Mouse (Mus musculus): Measurements from ENCODE around the gene Mok. TPM values are rescaled to one million over a fixed set of nuclear protein-coding genes. Genes with fewer than 3 reads are reported as not detected.
"Not testable (repeated sequence)": the region's sequence is repeated elsewhere in the genome, so short reads cannot be mapped to it uniquely, and the experiment has no call there.

Gene Mok
- 10 to 100 TPM; 10.9 to 12.1 TPM for total RNA-seq (2021)

GRCm38 (mm10) chr12:110840348-110841198 is at the start of gene Mok:
Gene Mok, minus strand, starts transcription at chr12:110840939.
- peak; percentile 97 to 98 for DNase-seq (ENCODE audit: low spot score in 2 of 2)
- intact Hi-C loops (cut with DNase I), result loop anchor here (5.0 to 10.0 kb wide), 3 partner anchors 143 to 396 kb away; partner anchors contain the start of gene Ppp2r5c

DNA sequence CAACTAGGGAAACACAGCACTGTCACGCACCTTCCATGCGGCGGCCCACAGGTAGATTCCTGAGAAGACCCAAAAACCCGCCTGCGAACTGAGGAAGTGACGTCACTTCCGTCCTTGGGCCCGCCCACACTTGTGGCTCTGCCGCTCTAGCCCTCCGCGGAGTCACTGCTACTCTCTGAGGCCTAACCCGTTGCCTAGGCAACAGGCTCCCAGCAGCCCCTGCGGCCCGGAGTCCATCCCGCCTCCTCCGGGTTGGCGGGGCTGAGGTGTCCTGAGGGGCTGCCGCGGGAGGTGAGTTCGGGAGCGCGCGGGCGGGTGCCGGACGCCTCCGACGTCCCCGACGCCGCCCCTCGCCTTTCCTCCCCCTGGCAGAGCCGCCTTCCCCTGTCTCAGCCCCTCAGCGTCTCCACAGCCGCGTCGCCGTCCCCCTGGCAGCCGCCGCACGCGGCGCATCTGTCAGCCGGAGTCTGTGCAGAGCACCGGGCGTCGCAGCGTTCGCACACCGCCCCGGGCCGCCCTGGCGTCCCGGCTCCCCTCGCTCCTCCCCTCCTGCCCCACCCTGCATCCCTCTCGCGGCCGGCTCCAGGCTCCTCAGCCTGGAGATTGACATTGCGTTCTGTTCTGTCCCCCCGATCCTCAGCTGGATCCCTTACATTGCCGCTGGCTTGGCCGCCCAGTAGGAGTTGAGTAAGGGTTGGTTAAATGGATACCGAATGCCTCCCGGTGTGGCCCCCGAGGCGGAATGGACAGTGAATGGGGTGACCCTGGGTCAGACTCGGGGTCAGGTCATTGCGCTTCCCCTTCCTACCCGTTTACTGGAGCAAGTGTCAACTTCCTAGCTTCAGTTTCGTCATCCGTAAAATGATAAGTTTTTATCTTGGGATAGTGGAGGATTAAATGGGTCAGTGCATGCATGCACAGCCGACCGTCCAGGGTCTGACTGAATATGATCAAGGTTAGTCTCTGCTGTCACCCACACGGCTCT is 48.6 kb upstream of the Mok start, which contains the start of the genes Cinp and Tecpr2:
TSS of gene Cinp (minus strand) at position 110 of the 985 bp plus-strand sequence.
TSS of gene Tecpr2 (plus strand) at position 229 of the 985 bp plus-strand sequence.
- intact Hi-C loops (cut with DNase I), result loop anchor here (2.0 kb wide), 1 partner anchor 19 kb away; no protein-coding TSS in a partner anchor

GRCm38 (mm10) chr12:110888606-110889005 is 47.9 kb upstream of the Mok start:
- no peak for DNase-seq (ENCODE audit: low spot score in 2 of 2)
- intact Hi-C loops (cut with DNase I), result loop anchor here (2.0 kb wide), 1 partner anchor 20 kb away; no protein-coding TSS in a partner anchor

More for the DNA sequence above, 48.6 kb upstream of the Mok start, which contains the start of the genes Cinp and Tecpr2:
- peak; percentile 97 to 99 for DNase-seq (ENCODE audit: low spot score in 2 of 2)

- intact Hi-C loops (cut with DNase I), result loop anchor here (2.0 kb wide), 1 partner anchor 21 kb away; no protein-coding TSS in a partner anchor
- DNase-seq (ENCODE audit: low spot score in 2 of 2), result no peak
Measured at GRCm38 (mm10) chr12:110888106-110888505, 47.4 kb upstream of the Mok start.

DNA sequence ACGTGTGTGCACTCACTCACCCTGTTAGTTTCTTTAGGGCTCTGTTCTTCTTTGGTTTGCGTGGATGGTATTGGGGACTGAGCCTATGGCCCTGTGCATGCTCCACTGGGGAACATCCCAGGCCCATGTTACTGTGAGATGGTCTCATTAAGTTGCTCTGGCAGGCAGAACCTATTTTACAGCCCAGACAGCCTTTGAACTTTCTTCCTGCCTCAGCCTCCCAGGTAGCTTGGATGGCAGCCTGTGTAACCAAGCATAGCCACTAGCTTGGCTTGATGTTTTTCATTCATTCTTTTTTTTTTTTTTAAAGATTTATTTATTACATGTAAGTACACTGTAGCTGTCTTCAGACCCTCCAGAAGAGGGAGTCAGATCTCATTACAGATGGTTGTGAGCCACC is 44.5 kb upstream of the Mok start:
- intact Hi-C loops (cut with DNase I), result no loop called here

GRCm38 (mm10) chr12:110882291-110882690 is 41.6 kb upstream of the Mok start:
- intact Hi-C loops (cut with DNase I), result no loop called here
- DNase-seq (ENCODE audit: low spot score in 2 of 2), result no peak

More for the DNA sequence above, 44.5 kb upstream of the Mok start:
- no peak for DNase-seq (ENCODE audit: low spot score in 2 of 2)

GRCm38 (mm10) chr12:110875351-110875750 is 34.6 kb upstream of the Mok start:
- intact Hi-C loops (cut with DNase I), result no loop called here

GRCm38 (mm10) chr12:110871247-110871646 is 30.5 kb upstream of the Mok start:
- intact Hi-C loops (cut with DNase I), result no loop called here
- DNase-seq (ENCODE audit: low spot score in 2 of 2), result no peak

More at GRCm38 (mm10) chr12:110875351-110875750, 34.6 kb upstream of the Mok start:
- no peak for DNase-seq (ENCODE audit: low spot score in 2 of 2)

DNA sequence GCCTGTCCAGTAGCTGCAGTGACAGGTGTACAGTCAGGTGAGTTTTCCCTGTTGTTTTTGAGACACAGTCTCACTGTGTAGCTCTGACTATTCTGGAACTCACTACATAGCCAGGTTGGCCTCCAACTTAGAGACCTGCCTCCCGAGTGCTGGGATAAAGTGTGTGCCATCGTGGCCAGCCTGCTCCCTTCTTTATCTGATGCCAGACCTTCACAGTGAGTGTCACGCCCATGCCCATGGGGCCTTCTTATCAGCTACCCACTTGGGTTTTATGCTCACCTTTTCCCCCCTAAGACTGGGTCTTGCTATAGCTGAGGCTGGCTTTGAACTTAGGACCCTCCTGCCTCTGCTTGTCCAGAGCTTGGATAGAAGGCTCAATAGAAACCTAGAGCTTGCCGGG is 29.4 kb upstream of the Mok start:
- intact Hi-C loops (cut with DNase I), result no loop called here
- no peak for DNase-seq (ENCODE audit: low spot score in 2 of 2)

- intact Hi-C loops (cut with DNase I), result no loop called here
Measured at GRCm38 (mm10) chr12:110865989-110866388, 25.2 kb upstream of the Mok start.

GRCm38 (mm10) chr12:110865571-110865970 is 24.8 kb upstream of the Mok start:
- intact Hi-C loops (cut with DNase I), result no loop called here
- DNase-seq (ENCODE audit: low spot score in 2 of 2), result no peak

More at GRCm38 (mm10) chr12:110865989-110866388, 25.2 kb upstream of the Mok start:
- no peak for DNase-seq (ENCODE audit: low spot score in 2 of 2)

- no peak for DNase-seq (ENCODE audit: low spot score in 2 of 2)
- intact Hi-C loops (cut with DNase I), result no loop called here
Measured at GRCm38 (mm10) chr12:110864008-110864407, 23.3 kb upstream of the Mok start.

GRCm38 (mm10) chr12:110861256-110861655 is 20.5 kb upstream of the Mok start:
- intact Hi-C loops (cut with DNase I), result no loop called here
- no peak for DNase-seq (ENCODE audit: low spot score in 2 of 2)

DNA sequence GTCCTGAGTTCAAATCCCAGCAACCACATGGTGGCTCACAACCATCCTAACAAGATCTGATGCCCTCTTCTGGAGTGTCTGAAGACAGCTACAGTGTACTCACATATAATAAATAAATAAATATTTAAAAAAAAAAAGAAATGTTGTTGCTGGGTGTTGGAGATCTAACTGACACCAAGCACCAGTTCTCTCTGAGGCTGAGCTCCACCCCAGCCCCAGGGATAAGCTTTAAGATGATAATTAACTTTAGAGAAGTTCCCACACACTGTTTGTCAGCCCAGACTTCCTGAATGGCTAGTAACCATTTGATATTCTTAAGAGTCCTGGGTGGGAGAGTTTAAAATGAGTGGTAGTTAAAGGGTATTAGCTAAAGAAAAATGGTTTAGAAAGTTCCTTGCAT is 19.6 kb upstream of the Mok start:
- DNase-seq (ENCODE audit: low spot score in 2 of 2), result no peak
- intact Hi-C loops (cut with DNase I), result no loop called here

- intact Hi-C loops (cut with DNase I); DNase-seq (ENCODE audit: low spot score in 2 of 2): not testable (repeated sequence)
Measured at GRCm38 (mm10) chr12:110858681-110859080, 17.9 kb upstream of the Mok start.

GRCm38 (mm10) chr12:110857196-110857595 is 16.5 kb upstream of the Mok start:
- DNase-seq (ENCODE audit: low spot score in 2 of 2), result no peak

GRCm38 (mm10) chr12:110854786-110855737 is 14.3 kb upstream of the Mok start:
- DNase-seq (ENCODE audit: low spot score in 2 of 2), result no peak
- intact Hi-C loops (cut with DNase I), result no loop called here

More at GRCm38 (mm10) chr12:110857196-110857595, 16.5 kb upstream of the Mok start:
- intact Hi-C loops (cut with DNase I), result no loop called here

DNA sequence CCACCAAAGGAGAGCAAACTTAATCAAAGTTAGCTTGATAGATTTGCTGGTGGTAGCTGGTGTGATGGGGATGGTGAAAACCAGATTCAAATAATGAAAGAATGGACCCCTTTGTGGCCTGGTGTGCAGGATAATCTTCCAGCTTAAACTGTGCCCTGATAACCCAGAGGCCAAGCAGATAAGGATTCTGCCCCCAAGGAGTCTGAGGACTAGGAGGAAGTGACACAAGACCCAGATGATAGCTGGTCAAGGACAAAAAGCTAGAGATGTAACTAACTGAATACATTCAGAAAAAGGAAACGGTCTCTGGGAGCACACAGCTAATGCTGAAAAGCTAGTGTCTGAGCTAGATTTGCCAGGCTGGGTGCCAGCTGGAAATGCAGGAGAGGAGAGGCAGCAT is 11.2 kb upstream of the Mok start:
- DNase-seq (ENCODE audit: low spot score in 2 of 2), result no peak
- intact Hi-C loops (cut with DNase I), result no loop called here

Measured in left cerebral cortex, postnatal 36 days (tissue).